Mouse (Mus musculus) erythroblast, embryonic 14.5 days (primary cell): ENCODE data around the gene Gcc1.
A peak's percentile ranks its signal among the peaks of the same experiment; 100 is the strongest.

ENCODE experiments used
- GATA1 ChIP-seq: IDR thresholded peaks from 2 replicates; pipeline ENCODE4 v1.6.1; 2012; ENCODE audit warnings: low read length, inconsistent platforms, mixed read lengths
- TAL1 ChIP-seq: IDR thresholded peaks from 3 replicates; pipeline ENCODE4 v1.6.1; 2012; ENCODE audit warnings: low read length, inconsistent platforms, mixed read lengths

GRCm38 (mm10) chr6:28423767-28424695 lies 4.2 kb downstream of the Gcc1 start:
- TF ChIP-seq GATA1 (peak; percentile 96), TAL1 (peak; percentile 89)
